Mouse (Mus musculus) kidney, adult 2 months (tissue): Measurements from ENCODE around the gene Bach2.

ENCODE experiments used
- CTCF ChIP-seq: fragments of 200-500 bp; conservative IDR thresholded peaks from 2 replicates; pipeline ENCODE4 v1.5.1; 2011; ENCODE audit warnings: low read depth, mild to moderate bottlenecking, control low read depth, low read length, moderate library complexity, mixed read lengths; ENCODE audit not compliant: insufficient read depth, insufficient read length
- POLR2A ChIP-seq: fragments of 200-500 bp; IDR thresholded peaks from one replicate; pipeline ENCODE4 v1.6.1; 2011; ENCODE audit warnings: low read depth, low read length, control low read depth

GRCm38 (mm10) chr4:32303674-32304073, 65.1 kb downstream of the Bach2 start:
- no peak for TF ChIP-seq CTCF
- TF ChIP-seq POLR2A: no peak
